Mouse (Mus musculus) cerebellum, postnatal 25 days (tissue): ENCODE measurements around the gene Bptf.
A peak's percentile ranks its signal among the peaks of the same experiment; 100 is the strongest.
"Not testable (repeated sequence)": the region's sequence is repeated elsewhere in the genome, so short reads cannot be mapped to it uniquely, and the experiment has no call there.

Experiments
- DNase-seq, 2 experiments: peaks; one replicate each; pipeline ENCODE4 v3.0.0; 2021; ENCODE audit warnings: mixed read lengths in 2 of 2

Bptf gene

DNA sequence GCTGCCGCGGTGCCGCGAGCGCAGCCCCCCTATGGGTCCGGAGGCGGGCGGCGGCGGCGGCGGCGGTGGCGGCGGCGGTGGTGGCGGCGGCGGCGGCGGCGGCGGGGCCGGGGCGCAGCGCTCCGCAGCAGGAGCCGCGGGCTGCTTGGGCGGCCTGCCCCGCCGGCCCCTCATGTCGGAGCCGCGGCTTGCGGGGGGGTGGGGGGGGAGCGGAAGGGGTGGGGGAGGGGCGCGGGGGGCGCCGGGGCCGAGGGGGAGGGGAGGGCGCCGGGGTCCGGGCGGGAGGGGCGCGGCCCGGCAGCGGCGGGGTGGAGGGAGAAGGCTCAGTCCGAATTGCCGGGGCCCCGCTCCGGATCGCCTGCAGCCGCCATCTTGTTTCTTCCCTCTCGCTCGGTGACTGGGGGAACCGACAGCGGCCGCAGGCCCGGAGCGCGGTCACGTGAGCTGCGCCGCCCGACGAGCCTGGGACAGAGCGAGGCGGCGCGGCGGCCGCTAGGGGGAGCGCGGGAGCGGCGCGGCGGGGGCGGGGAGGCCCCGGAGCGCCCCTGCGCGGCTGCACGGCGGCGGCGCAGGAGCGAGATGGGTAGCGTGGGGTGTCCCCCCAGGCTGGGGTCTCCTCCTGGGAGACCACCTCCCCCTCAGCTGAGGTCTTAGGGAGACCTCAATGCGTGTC lies at the start of gene Bptf:
Gene Bptf (minus strand): TSS at position 379 of the 673 bp plus-strand sequence.
- peak; percentile 92 to 96 for DNase-seq

DNA sequence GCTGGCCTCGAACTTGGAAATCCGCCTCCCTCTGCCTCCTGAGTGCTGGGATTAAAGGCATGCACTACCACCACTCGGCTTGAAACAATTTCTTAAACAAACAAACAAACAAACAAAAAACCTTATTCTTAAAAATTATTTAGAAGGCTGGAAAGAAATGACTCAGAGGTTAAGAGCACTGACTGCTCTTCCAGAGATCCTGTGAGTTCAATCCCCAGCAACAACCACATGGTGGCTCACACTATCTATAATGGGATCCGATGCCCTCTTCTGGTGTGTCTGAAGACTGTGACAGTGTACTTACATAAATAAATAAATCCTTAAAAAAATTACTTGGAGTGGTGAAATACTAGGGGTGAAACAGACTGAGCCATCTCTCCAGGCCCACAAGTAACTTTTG lies 29.3 kb upstream of the Bptf start:
- no peak for DNase-seq

DNA sequence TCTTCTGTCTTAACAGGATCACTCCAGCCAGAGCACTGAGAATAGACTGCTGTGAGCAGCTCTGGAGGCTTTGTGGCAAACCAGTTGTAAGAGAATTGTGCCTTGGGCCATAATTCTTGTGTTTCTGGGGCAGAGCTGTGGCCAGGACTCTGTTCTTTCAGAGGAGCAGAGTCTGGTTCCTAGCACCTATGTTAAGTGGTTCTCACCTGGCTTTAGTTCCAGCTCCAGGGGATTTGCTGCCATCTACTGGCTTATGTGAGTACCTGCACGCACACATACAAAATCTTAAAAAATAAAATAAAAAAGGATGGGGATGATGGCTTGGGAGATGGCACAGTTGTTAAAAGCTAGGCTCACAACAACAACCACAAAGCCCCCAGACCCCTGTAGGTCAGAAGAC lies 27.1 kb upstream of the Bptf start:
- no peak for DNase-seq

DNA sequence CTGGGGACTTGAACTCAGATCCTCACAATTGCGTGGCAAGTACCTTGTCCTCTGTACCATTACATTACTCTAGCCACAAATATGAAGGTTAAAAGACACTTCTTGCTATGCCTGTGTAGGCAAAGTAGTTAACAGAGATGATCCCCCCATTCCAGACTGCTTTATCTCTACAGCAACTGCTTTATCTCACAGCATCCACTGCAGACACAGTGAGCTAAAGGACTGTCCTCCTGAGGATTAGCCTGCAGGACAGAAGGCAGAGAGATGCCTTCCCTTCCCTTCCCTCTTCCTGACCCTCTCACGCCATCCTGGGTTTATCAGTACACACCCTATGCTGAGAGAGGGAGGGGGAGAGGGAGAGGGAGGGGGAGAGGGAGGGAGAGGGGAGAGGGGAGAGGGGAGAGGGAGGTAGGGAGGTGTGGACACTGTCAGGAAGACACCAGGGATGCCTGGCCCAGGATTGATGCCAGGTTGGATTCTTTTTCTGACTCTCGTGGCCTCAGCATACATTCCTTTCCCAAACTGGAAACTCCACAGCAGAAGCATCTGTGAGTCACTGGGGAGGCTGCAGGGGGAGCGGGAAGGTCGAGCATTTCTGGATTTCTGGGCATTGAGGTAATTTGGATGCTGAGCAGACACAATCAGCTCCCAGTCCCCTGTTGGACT lies 25.2 kb upstream of the Bptf start:
- DNase-seq = no peak

DNA sequence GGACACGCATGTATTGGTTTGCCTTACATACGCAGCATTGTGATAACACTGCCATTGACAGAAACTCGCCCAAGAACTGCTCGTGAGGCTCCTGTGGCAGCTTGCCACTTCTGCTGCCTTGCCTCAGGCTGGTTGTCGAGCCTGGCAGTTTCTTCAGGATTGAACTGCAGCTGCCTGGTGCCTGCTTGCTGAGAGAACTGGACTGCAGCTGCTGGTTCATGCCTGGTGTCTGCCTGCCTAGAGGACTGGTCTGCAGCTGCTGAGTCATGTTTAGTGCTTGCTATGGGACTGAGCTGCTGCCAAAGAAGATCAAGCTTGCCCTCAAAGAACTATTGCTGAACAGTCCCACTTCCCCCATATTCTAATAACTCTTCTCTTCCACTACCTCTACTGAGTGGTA lies 23.4 kb upstream of the Bptf start:
- DNase-seq = no peak

DNA sequence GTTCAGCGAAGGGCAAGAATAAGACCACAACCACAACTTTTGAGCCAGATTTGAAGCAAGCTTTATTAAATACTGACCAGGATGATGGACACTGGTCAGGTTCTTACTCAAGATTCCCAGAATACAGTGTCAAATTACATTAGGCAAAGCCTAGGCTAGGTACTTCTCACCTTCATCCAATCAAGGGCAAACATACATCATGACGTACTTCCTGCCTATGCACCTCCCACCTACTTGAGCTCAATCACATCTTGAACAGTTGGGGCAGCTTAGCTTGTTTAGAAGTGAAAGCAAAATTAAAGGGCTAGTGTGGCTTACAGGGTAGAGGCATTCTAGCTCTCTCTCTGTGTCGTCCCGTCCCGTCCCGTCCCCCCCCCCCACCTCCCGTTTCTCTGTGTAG lies 22.5 kb upstream of the Bptf start:
- no peak for DNase-seq

DNA sequence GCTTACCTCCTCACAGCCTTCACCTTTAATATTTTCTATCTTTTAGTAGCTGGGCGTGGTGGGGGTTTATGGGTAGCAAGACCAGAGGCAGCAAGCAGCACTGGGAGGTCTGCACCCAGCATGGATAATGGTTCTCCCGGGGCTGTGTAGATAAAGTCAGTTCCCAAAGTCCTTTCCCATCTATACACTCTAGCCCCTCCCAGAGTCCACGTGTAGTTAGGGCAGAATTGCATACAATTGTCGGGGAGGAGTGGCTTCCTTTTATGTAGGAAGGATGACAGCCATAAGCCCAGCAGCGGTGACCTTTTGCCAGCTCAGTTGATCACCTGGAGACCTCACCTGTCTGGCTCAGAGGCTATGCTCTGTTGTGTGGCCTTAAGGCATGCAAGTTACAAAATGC lies 21.7 kb upstream of the Bptf start:
- no peak for DNase-seq

DNA sequence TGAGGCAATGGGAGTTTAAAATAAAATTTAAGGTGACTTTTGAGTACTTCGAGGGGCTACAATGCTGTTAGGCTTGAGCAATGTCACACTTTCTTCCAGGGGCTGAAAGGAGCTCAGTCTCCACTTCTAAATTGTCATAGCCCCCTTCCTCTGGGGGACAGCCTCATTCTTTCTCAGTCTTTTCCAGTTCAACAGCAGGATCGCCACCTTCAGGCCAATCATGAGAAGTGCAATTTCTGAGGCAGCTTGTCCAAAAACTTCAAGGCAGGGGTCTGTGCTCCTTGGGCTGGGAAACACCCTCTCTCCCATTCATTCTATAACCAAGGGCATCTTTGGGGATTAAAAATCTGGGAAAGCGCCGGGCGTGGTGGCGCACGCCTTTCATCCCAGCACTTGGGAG lies 19.9 kb upstream of the Bptf start:
- no peak for DNase-seq

DNA sequence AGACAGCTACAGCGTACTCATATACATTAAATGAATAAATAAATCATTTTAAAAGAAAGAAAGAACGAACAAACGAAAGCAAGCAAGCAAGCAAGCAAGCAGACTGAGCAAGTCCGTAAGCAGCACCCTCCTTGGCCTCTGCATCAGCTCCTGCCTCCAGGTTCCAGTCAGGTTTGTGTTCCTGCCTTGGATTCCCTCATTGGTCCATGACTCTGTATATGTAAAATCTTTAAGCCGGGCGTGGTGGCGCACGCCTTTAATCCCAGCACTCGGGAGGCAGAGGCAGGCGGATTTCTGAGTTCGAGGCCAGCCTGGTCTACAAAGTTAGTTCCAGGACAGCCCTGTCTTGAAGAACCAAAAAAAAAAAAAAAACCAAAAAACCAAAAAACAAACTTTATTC lies 12.0 kb upstream of the Bptf start:
- not testable (repeated sequence) for DNase-seq

DNA sequence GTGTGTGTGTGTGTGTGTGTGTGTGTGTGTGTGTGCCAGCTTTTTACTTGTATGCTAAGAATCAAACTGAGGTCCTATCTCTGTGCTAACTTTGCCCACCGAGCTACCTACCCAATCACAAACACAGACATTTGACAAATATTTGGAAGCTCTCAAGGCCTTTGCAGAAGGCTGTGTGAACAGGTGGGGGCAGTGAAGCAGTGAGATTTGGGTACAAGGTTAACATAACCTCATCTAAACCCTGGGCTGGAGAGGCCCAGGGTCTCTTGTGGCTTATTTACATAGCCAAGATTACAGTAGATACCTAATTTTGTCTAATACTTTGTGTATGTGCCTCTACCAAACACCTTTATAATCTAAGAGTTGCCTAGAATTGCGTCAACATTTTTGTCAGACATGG lies 10.5 kb upstream of the Bptf start:
- no peak for DNase-seq

DNA sequence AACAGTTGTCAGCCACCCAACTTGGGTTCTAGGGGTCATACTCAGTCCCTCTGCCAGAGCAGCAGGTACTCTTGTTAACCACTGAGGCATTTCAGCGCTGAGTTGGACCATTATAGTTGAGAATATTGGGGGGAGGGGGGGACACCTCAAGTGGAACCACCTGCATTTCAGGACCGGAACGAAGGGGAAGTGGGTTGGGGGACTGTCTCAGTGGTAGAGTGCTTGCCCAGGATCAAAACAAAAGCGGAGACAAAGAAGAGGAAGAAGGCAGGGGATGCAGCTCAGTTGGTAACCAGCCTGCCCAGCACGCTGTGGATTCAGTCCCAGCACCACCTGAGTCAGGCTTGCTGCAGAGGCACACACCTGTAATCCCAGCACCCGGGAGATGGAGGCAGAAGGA lies 8.8 kb upstream of the Bptf start:
- DNase-seq = no peak

DNA sequence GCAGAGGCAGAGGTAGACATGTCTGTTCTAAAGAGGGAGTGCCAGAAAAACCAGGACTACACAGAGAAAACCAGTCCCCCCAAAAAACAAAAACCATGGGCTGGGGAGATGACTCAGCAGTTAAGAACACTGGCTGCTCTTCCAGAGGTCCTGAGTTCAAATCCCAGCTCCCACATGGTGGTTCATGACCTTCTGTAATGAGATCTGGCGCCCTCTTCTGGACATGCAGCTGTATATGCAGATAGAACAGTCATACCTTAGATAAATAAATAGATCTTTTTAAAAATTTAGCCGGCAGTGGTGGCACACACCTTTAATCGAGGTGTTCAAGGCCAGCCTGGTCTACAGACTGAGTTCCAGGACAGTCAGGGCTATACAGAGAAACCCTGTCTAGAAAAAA lies 6.7 kb upstream of the Bptf start:
- peak in 1 of 2 experiments; percentile 49 for DNase-seq

DNA sequence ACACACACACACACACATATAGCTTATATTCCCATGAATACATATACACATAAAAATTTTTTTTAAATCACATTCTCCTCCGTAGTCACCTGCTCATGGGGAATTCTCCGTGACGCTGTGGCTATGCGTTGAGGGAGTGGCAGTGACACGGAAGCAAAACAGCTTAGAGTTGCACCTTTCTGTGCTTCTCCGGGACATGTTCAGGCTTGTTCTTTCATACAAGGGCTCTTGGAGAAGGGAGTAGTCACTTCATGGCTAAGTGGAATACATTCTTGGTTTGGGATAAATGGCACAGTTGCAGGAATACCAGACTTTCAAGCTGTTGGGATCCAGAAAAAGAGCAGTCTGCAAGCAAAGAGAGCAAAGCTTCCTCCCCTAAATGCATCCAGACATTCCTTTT lies 5.7 kb upstream of the Bptf start:
- no peak for DNase-seq

DNA sequence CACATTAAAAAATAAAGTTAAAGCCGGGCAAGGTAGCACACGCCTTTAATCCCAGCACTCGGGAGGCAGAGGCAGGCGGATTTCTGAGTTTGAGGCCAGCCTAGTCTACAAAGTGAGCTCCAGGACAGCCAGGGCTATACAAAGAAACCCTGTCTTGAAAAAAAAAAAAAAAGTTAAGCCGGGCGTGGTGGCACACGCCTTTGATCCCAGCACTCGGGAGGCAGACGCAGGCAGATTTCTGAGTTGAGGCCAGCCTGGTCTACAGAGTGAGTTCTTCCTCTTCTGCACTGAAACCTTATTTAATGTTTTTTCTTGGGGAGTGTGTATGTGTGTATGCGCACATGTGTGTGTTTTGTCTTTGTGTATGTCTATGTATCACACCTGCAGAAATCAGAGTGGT lies 4.5 kb upstream of the Bptf start:
- not testable (repeated sequence) for DNase-seq

DNA sequence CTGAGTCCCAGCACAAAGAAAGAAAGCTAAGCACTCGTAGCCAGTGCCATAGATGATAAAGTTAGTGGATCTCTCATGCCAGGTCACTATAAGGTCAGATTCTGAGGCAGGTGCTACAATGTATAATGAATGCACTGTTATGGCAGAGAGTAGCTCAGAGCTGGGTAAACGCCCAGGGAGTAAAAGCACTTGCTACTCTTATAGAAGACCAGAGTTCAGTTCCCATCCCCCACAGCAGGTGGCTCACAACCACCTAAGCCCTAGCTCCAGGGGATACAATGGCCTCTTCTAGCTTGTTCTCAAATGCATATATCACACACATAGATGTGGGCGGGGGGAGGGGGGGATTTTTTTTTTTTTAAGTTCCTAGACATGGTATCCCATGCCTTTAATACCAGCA lies 3.8 kb upstream of the Bptf start:
- no peak for DNase-seq

DNA sequence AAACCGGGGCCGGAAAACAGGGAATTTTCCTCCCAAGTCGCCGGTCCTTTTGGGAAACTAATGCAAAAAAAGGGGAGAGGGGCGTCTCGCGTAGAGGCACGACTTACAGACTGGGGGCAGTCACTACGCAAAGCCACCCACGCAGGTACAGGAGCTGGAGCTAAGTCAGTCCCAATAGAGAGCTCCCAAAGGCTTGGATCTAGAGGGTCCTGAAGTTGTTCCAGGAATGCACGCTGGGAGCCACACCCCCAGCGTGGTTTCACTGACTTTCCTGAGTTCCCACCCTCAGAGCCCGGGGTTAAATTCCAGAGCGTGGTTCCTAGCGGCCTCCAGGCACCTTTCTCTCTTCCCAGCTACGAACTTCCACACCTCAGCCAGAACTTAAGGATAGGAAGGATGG lies 499 bp upstream of the Bptf start:
- no peak for DNase-seq

DNA sequence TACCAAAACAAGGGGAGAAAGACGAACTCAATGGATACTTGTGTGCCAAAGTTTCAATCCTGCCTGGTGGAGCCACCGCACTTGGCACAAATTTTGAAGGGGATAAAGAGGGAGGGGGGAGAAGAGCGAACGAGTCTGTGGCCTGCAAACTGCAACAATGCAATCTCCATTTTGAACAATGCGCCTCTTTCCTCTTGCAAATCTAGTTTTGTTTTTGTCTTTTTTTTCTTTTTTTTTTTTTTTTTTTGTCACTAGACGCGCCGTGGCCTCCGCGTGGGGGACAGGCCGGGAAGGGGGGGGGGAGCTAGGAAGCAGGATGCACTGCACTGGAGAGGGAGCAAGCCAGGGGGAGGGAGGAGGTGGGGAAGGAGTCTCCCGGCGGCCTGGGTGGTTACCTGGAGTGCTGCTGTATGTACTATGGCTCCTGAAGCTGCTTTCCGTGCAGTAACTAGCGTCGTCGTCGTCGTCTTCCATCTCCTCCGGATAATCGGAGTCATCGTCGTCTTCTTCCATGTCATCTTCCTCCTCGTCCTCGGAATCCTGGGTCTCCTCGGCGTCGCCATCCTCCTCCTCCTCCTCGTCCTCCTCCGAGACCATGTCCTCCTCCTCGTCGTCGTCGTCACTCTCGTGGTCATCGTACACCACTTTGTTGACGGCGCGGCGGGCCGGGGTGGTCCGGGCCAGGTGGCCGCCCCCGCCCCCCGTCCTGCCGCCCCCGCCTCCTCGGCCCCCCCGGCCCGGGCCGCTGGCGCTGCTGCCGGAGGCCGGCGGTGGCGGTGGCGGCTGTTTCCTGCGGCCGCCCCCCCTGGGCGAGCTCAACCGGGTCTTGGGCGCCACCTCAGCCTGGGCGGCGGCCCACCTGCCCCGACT lies 813 bp downstream of the Bptf start:
- peak; percentile 76 to 82 for DNase-seq

DNA sequence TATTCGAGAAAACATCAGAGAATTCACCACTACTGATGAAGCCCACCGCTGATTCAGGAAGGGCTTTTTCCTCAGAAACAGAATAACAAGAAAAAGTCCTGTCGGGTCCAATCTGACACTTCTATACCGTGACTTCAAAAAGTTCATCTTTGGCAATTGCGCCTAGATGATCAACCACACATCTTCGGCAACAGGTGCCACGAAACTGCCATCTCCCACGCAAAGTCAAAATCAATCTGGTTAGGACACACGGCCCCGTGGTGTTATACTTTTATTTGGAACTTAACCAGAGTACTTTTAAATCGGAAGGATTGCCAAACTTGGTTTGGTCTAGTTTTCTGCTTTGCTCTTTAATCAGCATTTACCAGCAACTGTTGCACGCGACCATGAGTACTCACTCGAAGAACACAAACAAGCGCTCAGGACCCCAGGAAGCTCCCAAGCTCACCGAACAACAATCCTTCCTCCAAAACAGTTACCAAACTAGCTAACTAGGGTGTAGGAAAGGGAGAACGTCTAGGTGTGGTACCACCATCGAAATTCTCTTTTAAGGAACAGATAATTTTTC lies 1.6 kb downstream of the Bptf start:
- DNase-seq = no peak

DNA sequence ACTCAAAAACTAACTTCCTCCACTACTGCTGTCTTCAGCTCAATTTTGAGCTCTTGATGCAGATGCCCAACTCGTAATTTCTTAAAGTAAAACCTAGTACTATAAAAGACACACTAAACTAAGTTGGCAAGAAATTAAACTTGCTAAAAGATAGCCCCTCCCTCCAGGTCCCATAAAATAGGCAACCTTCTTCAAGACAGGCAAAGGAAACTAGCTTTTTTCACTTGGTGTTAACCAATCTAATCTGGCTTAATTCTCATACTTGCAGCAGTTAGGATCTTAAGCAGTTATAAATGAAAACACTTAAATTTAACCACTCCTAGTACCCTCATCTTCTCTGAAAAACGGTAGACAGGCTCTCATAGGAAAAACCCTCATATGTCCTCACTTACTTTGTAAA lies 2.3 kb downstream of the Bptf start:
- no peak for DNase-seq

DNA sequence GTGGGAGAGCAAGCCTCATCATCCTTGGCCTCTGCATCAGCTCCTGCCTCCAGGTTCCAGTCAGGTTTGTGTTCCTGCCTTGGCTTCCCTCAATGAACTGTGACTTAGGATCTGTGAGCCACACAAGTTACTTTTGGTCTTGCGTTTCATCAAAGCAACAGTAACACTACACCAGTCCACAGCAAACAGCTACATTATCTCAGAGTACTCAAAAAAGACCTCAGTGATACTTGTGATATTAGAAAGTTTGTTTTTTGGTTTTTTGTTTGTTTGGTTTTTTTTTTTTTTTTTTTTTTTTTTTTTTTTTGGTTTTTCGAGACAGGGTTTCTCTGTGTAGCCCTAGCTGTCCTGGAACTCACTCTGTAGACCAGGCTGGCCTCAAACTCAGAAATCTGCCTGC lies 5.2 kb downstream of the Bptf start:
- not testable (repeated sequence) for DNase-seq

DNA sequence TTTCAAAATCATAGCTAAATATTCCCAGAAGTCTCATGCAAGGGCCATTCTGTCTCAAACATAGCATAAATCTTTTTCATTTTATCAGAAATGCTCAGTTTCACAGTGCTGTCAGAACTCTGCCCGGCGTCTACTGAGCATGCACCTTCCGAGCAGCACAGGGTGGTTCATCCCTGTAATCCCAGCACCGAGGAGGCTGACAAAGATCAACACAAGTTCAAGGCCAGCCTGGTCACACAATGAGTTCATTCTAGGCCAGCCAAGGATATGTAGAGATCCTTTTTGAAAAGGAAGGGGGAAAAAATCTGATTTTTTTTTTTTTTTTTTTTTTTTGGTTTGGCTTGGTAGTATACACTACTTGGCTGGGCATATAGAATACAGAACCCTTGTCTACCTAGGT lies 6.9 kb downstream of the Bptf start:
- DNase-seq = no peak

DNA sequence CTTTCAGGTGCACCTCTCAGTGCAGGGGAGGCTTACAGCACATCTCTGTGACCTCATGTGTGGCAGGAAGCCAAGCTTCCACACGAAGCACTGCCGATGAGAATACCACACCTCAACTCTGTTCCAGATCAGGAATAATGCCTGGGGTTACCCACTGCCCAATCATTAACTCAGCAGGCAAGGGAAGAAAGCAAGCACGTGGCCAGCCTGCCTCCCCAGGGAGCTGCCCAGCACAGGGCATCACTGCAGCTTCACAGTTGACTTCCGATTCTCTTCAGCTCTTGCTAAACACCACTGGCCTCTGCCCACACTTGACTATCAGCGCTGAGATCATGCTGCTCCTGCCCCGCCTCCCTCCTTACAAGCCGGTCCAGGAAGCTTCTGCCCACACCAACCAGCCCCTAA lies 7.6 kb downstream of the Bptf start:
- DNase-seq = peak; percentile 60 to 70

DNA sequence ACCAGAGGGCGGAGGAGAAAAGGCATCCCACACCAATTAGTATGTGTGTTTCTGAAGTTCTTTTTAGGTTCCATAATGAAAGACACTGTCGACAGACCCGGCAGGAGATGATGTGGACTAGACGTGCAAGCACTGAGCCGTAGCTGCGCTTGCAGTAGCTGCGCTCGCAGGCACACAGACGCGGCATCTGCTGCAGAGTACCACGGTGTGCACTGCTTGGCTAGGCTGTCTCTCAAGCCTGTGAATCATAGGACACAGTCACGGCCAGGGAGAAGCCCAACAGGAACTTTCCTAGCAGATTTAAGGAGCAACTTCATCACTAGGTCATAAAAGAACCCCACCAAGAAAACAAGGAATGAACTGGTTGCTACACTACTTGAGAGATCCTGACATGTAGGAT lies 14.1 kb downstream of the Bptf start:
- DNase-seq = no peak
